Mouse (Mus musculus): ENCODE results near the gene Mxi1. TPM values are rescaled to one million over a fixed set of nuclear protein-coding genes. Genes with fewer than 3 reads are reported as not detected.

Mxi1 gene
- total and polyA plus RNA-seq, 3 experiments: 29.0 to 60.9 TPM; not detected in 1

GRCm38 (mm10) chr19:53345766-53346165, 35.4 kb downstream of the Mxi1 start:
- Histone ChIP-seq H3K9ac (ENCODE audit: control insufficient read depth, low read depth, low read length, poor library complexity, severe bottlenecking) (no peak overlapping the region), H3K4me1 (ENCODE audit: control insufficient read depth in 1 of 2, insufficient read depth in 2 of 2, low read length in 2 of 2) (no peaks in the 10 kb centered on the region), H3K9me3 (replicated peaks; ENCODE audit: insufficient read depth, low read length) (no peaks in the 10 kb centered on the region), H3K27ac (ENCODE audit: control insufficient read depth, low read depth, low read length) (no peak overlapping the region), H3K27me3 (ENCODE audit: control insufficient read depth in 1 of 2, insufficient read depth in 2 of 2, low read length in 2 of 2) (no peaks in the 10 kb centered on the region), H3K4me3 (ENCODE audit: control insufficient read depth in 1 of 2, insufficient read depth in 1 of 2, low read depth in 2 of 2, low read length in 2 of 2) (no peak overlapping the region), H3K36me3 (ENCODE audit: control insufficient read depth in 1 of 2, insufficient read depth in 2 of 2, low read length in 2 of 2) (peaks cover 0 to 1% of the 10 kb centered on the region in 2 experiments; a peak in 2 of 4 replicates), H3K79me2 (ENCODE audit: control insufficient read depth, insufficient read depth, low read length, poor library complexity) (no peaks in the 10 kb centered on the region)
- DNase-seq (ENCODE audit: low read depth, low spot score): no peak
- TF ChIP-seq RCOR1 (IDR thresholded peaks at IDR 0.05; ENCODE audit: low read depth, low read length) (no peak), POLR2A (IDR thresholded peaks at IDR 0.05; ENCODE audit: control insufficient read depth in 1 of 2, insufficient read depth in 1 of 2, low read depth in 1 of 2, low read length in 2 of 2, poor library complexity in 1 of 2) (no peak), BHLHE40 (IDR thresholded peaks at IDR 0.05; ENCODE audit: borderline replicate concordance, low read depth, low read length) (no peak), E2F4 (IDR thresholded peaks at IDR 0.05; ENCODE audit: borderline replicate concordance, low read depth, low read length) (no peak), JUND (IDR thresholded peaks at IDR 0.05; ENCODE audit: low read depth, low read length) (no peak), CHD1 (IDR thresholded peaks at IDR 0.05; ENCODE audit: low read depth, low read length) (no peak), POLR2AphosphoS2 (IDR thresholded peaks at IDR 0.05; ENCODE audit: low read length) (no peak), HCFC1 (IDR thresholded peaks at IDR 0.05; ENCODE audit: low read depth, low read length) (no peak), MYC (IDR thresholded peaks at IDR 0.05; ENCODE audit: low read depth, low read length) (no peak)

DNA sequence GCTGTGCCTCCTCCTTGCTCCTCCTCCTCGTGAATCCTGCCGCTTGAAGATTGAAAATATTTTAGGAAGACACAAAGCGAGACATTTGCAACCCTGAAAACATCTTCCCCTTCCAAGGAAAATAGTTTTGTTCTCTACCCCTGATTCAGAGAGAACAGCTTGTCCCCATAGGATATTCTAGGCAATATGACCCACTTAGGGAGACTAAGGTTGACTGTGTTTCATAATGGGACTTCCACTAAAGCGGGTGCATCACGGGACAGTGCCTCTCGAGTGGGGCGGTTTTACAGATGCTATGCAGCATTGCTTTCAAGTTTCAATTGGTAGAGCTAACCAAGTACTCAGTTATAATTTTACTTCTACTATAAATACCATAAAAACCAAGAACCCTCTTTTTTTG, 43.5 kb downstream of the Mxi1 start:
- Histone ChIP-seq H3K9me3 (replicated peaks; ENCODE audit: insufficient read depth, low read length) (no peaks in the 10 kb centered on the region), H3K27ac (ENCODE audit: control insufficient read depth, low read depth, low read length) (no peak overlapping the region), H3K79me2 (ENCODE audit: control insufficient read depth, insufficient read depth, low read length, poor library complexity) (no peaks in the 10 kb centered on the region), H3K4me1 (ENCODE audit: control insufficient read depth in 1 of 2, insufficient read depth in 2 of 2, low read length in 2 of 2) (no peaks in the 10 kb centered on the region), H3K36me3 (ENCODE audit: control insufficient read depth in 1 of 2, insufficient read depth in 2 of 2, low read length in 2 of 2) (peaks cover 0 to 1% of the 10 kb centered on the region in 2 experiments; a peak in 2 of 4 replicates), H3K27me3 (ENCODE audit: control insufficient read depth in 1 of 2, insufficient read depth in 2 of 2, low read length in 2 of 2) (no peaks in the 10 kb centered on the region), H3K4me3 (ENCODE audit: control insufficient read depth in 1 of 2, insufficient read depth in 1 of 2, low read depth in 2 of 2, low read length in 2 of 2) (no peak overlapping the region), H3K9ac (ENCODE audit: control insufficient read depth, low read depth, low read length, poor library complexity, severe bottlenecking) (no peak overlapping the region)
- DNase-seq (ENCODE audit: low read depth, low spot score): no peak
- TF ChIP-seq ZMIZ1 (IDR thresholded peaks at IDR 0.05; ENCODE audit: low read depth, low read length) (no peak), MAX (IDR thresholded peaks at IDR 0.05; ENCODE audit: low read length) (no peak), POLR2AphosphoS2 (IDR thresholded peaks at IDR 0.05; ENCODE audit: low read length) (no peak), SMC3 (IDR thresholded peaks at IDR 0.05; ENCODE audit: low read depth, low read length) (no peak), E2F4 (IDR thresholded peaks at IDR 0.05; ENCODE audit: borderline replicate concordance, low read depth, low read length) (no peak), EP300 (IDR thresholded peaks at IDR 0.05; ENCODE audit: low read depth in 1 of 2, low read length in 2 of 2) (no peak), CHD1 (IDR thresholded peaks at IDR 0.05; ENCODE audit: low read depth, low read length) (no peak), POLR2A (IDR thresholded peaks at IDR 0.05; ENCODE audit: control insufficient read depth in 1 of 2, insufficient read depth in 1 of 2, low read depth in 1 of 2, low read length in 2 of 2, poor library complexity in 1 of 2) (no peak), BHLHE40 (IDR thresholded peaks at IDR 0.05; ENCODE audit: borderline replicate concordance, low read depth, low read length) (no peak), ETS1 (IDR thresholded peaks at IDR 0.05; ENCODE audit: low read depth, low read length) (no peak), RAD21 (IDR thresholded peaks at IDR 0.05; ENCODE audit: low read depth, low read length) (no peak), TAL1 (IDR thresholded peaks at IDR 0.05; ENCODE audit: low read length) (no peak)
